Mouse (Mus musculus) adrenal gland, adult 2 months (tissue): ENCODE measurements around the gene Rpusd3. TPM values are rescaled to one million over a fixed set of nuclear protein-coding genes. Genes with fewer than 3 reads are reported as not detected.
A peak's percentile ranks its signal among the peaks of the same experiment; 100 is the strongest.

ENCODE experiments used
- DNase-seq: peaks from one replicate; pipeline ENCODE4 v3.0.0; 2021
- polyA plus RNA-seq: library from polyadenylated mRNA; depleted of rRNA; stranded (reverse); fragments of >200 nt; gene quantifications from 2 replicates; pipeline ENCODE4 v1.2.3, GENCODE M21; 2012
- total RNA-seq, 2 experiments: library from RNA; stranded (reverse); gene quantifications; 2 replicates each; pipeline ENCODE4 v1.2.3; 2021

The Rpusd3 gene
- total and polyA plus RNA-seq, 3 experiments = 9.1 to 65.5 (median 9.2) TPM

DNA sequence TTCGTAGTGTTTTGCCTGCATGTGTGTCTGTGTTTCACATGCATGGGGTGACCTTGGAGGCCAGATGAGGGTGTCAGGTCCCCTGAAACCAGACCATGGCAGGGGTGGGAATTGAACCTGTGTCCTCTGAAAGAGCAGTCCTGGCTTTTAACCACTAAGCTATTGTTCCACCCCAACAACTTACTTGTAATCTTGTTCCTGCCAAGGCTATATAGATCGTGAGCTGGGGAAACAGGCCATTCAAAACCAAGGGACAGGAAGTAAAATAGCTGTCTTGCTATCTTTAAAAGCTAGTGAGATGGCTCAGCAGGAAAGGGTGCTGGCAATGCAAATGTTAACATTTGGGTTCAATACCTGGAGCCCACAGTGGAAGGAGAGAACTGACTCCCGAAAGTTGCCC is 10.8 kb upstream of the Rpusd3 start:
- no peak for DNase-seq

DNA sequence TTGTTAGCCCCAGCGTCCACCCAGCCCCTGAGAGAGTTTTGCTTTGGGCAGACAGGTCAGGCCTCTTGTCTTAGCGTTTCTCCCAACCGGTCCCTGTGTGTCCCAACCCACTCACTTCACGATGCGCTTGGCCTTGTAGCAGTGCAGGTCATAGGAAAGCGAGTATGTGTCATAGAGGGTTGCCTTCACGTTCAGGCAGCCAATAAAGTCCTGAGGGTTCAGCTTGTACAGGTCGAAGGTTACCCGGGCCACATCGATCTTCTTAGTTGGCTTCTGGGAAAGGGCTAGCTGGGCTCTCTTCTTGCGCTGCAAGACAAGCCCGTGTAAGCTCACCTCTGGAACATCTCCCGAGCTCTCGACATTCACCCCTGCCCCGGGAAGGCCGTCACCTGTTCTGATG is 8.9 kb upstream of the Rpusd3 start:
- DNase-seq = no peak

DNA sequence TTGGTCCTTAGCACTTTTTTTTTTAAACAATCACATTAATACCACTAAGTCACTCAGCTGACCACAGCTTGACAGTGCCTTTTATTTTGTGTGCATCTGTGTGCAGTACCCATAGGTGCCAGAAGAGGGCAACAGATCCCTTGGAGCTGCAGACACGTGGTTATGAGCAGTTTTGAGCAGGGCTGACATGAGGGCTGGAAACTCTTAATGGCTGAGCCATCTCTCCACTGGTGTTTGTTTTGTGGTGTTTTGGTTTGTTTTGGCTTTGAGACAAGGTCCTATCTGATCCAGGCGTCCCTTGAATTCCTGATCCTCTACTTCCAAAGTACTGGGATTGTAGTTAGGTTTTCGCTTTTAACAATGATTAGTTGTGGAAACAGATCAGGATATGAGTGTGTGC is 8.3 kb upstream of the Rpusd3 start:
- DNase-seq = no peak

DNA sequence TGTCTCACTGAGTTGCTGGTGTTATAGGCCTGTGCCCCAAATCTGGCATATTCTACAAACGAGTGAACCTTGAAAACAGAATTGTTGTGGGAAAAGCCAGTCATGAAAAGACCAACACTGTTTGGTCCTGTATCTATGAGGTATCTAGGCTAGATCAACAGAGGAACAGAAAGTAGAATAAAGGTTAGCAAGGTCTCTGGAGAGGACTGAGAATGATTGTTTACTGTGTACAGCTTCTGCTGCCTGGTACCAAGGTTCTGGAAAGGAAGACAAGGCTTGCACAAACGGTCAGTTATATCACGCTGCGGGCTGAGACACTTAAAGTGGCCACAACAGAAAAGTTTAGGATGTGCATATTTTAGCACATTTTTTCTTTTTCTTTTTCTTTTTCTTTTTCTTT is 7.6 kb upstream of the Rpusd3 start:
- no peak for DNase-seq

DNA sequence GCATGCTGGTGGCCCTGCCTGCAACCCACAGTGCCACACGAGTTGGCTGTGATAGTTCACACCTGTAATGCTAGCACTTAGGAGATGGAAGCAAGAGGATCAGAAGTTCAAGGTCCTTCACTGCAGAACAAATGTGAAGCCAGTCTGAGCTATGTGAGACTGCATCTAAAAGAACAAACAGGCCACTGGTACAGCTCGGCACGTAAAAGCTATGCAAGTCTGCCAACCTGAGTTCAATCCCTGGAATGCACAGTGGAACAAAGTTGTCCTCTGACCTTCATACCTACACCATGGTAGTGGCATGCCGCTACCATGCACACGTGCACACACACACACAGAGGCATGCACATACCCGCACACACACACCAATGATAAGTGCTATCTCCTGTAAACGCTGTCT is 5.0 kb upstream of the Rpusd3 start:
- no peak for DNase-seq

DNA sequence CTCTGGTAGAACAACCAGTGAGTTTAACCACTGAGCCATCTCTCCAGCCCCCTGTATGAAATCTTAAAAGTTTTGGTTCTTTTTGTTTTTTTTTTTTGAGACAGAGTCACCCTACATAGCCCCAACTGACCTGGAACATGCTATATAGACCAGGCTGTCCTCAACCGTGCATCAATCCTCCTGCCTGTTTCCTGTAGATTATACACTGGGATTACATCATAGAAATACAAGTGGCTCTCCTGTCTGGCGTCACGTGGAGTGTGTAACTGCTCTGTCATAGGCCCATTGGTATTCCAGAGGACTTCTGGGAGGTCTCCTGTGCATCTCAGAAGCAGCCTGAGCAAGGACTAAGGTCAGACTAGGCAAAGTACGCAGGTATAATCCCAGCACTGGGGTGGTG is 3.9 kb upstream of the Rpusd3 start:
- no peak for DNase-seq

DNA sequence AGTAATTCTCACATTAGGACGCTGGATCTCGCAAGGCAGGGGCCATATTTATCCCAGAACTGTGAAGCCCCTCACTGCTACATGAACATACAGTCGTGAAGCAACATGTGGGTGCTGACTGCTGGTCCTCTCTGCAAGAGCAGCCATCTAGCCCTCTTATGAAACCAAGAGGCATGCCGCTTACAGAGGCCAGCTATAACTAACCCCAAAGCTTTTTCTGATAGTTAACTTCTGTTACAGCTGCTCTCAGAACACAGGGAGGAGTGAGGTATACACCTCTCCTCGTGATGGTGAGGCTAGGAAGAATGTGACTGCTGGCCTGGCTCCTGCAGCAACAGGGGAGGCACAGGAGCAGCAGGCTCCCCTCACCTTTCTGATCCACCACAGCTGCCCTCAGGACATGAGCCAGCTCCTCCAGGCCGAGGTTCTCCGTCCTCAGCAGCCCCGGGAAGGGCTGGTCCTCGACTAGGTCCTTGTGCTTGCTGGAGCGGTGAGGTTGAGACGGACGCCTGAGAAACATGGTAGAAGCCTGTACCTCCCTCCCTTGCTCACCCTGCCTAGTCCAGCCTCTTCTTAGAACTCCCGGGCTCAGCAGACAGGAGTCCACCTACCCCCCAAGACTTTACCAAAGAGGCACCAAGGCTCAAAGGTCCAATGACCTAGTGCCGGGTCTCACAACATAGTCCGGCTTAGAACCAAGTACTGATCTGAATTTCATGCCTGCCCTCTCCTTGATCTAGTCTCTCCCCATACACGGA is 520 bp downstream of the Rpusd3 start:
- no peak for DNase-seq

DNA sequence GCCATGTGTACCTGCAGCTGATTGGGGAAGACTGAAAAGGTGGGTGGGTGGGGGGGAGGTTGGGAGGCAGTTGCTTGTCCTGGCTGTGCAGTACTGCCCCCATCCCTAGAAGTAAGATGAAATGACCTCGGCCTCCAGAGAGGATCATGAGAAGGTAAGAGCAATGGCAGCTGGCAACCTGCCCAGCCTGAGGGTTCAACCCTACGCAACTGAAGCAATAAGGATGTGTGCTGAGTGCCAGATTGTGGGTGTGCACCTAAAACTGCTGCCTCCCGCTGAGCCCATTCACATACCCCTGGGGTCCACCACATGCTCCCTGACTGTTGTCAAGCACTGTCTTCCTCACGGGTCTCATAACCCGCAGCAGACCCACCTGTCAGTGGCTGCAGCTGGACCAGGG is 2.7 kb downstream of the Rpusd3 start:
- DNase-seq = no peak

DNA sequence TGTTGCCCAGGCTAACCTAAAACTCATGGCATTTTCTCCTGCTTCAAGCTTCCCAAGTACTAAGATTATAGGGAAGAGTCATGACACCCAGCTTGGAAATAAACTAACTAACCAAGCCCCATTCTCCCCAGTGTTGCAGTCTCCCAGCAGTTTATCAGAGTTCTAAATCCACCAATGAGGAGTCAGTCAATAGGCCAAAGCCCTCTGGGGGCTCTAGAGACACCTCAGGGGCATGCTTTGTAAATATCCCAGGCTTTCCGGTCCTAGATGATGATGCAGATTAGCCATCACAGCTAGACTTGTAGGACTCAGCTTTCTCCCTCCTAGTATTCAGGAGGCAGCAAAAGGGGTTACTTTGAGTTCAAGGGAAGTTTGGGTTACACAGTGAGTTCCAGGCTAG is 9.1 kb downstream of the Rpusd3 start:
- DNase-seq = no peak

DNA sequence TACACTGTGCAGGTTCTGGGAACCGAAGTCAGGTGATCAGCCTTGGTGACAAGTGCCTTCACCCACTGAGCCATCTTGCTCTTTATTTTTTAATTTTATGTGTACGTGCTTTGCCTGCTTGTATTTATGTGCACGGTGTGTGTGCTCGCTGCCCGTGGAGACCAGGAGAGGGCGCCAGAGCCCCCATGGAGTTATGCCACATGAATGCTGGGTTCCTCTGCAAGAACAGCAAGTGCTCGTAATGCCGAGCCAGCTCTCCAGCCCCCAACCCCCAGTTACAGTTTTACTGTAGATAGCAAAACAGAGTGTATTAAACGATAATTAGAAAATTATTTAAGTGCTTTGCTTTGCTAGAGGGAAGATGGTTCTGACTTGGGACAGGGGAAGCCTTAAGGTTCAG is 12.5 kb downstream of the Rpusd3 start:
- DNase-seq = no peak

DNA sequence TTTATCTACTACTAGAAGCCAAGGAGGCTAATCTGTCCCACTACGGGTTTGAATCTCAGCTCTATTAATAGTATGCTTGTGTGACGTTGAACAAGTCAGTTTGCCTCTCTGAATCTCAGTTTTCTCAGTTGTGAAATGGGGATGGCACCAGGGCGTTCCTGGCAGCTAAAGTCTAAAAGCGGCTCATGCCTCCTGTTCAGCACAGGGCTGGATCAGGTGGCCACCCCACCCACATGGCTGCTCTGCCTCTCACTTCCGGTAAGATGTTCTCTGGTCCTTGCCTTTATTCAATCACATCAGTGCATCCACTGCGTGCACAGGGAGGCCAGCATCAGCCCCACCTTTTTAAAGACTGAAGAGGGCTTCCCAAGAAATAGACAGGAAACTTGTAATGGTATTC is 13.7 kb downstream of the Rpusd3 start:
- no peak for DNase-seq

DNA sequence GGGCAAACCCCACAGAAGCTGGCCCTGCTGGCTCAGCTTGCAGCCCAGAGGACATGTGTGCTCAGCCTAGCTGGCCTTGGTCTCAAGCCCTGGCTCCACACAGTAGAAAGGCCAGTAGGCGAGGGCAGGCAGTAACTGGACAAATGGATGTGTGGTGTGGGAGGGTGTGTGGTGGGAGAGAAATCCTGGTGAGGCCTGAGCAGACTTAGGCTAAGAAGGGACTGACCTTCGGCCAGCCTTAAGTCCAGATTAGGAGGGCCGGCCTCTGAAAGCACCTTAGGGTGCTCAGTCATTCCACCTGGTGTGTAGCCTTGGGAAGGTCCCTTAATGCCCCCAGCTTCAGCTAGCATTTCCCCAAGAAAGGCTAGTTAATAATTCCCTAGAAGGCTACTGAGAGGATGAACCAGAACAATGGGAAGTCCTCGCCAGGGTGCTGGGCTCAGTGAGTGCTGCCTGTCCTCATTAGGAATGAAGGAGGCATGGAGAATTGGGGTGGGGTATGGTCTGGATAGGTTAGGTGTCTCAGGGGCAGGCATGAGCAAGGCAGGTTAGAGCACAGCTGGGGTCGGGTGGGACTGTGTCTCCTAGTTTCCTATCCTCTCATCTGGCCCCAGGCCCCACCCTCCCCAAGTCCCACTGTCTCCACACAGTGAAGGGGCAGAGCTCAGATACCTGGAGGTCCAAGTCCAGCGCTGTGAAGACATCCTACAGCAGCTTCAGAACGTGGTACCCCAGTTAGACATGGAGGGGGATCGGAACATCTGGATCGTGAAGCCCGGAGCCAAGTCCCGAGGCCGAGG is 14.3 kb downstream of the Rpusd3 start:
- DNase-seq = no peak

DNA sequence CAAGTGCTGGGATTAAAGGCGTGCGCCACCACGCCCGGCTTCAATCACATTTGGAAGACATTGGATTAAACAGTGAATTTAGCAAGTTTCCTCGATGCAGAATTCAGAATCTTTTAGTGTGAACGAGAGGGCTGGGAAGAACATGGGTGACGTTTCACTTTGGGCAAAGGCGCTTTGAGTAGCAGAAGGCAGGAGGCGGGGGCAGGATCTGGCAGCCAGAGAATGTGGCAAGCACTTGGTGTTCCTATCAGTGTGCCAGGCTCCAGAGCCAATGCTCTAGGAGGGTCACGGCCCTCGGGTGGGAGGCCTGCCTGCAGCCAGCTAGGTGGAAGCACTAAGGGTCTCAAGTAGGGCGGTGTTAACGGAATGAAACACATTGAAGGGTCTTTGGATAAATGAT is 17.0 kb downstream of the Rpusd3 start:
- no peak for DNase-seq

DNA sequence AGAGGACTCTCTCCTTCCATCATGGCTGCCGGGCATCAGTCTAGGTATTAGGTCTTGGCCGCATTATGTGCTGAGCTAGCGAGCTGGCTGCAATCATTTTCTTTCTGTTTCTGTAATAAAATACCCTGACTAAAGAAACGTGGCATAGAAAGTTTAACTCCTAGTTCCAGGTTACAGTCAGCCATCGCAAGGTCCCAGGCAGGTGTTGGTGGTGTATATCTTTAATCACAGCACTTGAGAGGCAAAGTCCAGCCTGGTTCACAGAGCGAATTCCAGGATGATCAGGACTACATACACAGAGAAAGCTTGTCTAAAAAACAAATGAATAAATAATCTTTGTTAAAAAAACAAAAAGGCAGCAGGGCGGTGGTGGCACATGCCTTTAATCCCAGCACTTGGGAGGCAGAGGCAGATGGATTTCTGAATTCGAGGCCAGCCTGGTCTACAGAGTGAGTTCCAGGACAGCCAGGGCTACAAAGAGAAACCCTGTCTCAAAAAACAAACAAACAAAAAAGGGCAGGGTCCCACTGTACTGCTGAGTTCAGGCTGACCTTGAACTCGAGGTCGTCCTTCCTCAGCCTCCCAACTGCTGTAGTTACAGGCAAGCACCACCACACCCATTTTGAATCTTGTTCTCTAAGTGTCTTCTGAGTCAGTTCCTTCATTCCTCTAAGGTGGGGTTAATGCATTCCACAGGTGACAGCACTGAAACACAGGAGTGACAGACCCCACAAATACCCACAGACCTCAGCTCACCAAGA is 22.7 kb downstream of the Rpusd3 start:
- no peak for DNase-seq

DNA sequence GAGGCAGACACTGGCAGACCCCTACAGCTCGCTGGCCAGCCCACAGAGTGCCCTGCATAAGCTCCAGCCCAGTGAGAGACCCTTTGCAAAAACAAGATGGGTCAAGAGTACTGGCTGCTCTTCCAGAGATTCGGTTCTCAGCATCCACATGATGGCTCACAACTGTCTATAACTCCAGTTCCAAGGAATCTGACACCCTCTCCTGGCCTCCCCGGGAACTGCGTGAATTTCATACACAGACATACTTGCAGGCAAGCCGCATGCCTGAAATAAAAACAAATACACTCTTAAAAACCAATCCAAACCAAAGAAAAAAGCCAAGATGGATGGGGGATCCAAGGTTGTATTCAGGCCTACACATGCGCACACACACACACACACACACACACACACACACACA is 23.6 kb downstream of the Rpusd3 start:
- no peak for DNase-seq

DNA sequence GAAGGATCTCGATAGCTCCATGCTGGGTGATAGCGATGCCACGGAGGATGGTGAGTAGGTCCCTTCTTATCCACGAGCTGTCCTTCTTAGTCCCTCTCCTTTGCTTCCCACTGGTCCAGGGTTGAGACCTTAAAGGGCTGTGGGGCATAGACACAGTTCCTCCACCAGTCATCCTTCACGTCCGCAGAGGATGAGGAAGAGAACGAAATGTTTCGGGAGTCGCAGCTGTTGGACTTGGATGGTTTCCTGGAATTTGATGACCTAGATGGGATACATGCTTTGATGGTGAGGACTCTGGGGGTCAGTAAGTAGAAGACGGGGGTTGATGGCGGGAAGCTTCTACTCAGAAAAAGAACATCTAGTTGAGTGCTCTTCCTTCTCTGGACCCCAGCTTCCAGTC is 24.3 kb downstream of the Rpusd3 start:
- DNase-seq = no peak

DNA sequence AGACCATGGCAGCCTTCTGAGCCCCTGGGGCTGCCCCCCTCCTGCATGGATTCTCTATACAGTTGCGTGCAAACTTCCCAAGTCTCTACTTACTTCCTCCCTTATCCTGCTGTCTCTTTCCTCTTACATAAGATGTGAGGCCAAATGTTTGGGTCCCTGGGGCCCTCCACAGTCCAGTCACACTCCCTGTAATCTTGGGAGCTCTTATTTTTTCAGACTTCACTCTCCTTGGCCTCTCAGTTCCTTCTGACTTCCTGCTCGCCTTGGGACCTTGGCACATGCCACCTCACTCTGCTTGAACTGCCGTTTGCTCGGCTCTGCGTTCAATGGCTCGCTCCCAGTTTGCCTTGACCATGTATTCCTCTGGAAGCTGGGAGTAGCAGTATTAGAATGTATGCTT is 25.2 kb downstream of the Rpusd3 start:
- DNase-seq = no peak

DNA sequence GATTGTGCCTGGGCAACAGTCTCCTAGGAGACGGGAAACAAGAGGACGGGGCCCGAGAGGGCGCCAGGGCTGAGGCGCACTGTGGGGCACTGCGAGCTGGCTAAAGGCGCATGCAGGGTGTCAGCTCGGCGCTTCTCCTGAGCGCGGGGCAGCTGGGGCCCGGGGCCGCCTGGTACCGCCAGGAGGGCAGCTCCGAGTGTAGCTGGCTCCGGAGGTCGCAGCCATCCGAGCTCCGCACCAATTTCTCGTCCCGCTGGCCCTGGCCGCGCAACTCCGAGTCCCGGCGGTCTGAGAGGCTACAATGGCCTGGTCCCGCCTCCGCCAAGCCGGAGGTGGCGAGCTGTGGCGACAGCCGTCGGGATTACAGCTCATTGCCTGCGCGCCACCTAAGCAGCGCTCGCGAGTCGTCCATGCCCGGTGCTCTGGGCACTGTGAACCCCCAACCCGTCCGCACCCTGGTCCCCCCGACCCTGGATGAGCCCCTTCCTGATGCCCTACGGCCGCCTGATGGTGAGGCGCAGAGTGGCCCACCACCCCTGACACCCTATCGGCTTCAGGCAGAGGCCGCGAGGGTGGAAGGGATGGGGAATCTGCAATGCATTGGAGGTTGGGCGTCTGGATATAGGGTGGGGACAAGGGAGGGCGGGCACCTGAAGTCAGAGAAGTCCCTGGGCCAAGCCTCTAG is 26.6 kb downstream of the Rpusd3 start:
- peak; percentile 77 for DNase-seq

DNA sequence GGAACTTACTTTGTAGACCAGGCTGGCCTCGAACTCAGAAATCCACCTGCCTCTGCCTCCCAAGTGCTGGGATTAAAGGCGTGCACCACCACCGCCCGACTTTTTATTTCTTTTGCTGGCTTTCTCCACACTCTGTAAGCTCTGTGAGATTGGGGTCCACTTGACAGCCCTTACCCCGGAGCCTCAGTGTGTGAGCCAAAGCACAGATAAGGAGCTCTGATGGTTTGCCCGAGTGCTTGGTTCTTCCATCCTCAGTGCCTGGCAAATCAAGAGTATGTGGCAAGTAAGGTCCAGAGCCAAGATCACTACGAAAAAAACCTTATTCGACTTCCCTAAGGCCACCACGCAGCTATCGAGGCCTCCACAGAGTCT is 27.1 kb downstream of the Rpusd3 start:
- no peak for DNase-seq

DNA sequence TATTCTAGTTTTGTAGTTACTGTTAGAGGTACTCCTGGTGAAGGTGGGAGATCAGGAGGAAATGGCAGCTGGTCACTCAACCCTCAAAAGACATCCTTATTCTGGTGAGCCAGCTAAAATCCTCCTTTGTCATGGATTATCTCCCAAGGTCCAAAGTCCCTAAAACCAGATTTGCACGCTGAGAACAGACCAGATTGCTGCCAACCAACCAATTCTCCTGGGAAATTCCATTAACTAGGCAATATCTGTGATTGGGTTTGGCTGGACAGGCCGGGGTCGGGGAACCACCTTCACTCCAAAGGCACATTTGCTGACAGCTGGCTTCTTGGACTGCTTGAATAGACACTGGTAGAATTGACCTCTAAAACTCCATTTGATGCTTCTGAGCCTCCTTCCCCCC is 28.4 kb downstream of the Rpusd3 start:
- DNase-seq = no peak

DNA sequence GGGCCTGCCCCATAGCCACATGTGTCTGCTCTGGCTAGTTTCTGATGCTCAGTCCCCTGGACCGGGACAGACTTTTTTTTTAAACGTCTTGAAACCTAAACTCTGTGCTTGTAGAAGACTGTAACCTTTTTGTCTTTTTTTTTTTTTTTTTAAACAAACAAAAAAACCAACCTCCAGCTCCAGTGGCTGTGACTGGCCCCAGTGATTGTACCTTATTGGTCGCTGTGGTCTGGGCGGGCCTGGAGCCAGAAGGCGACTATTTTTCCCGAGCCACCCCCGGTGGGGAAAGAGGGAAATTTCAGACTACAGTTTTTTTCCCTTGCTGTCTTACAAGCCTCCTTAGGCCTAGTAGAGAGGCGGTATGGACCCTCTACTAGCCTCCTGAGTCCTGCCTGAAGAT is 30.2 kb downstream of the Rpusd3 start, which contains the start of gene Ttll3:
Gene Ttll3, plus strand, starts transcription at position 301 of the 400 bp plus-strand sequence.
- DNase-seq = no peak

DNA sequence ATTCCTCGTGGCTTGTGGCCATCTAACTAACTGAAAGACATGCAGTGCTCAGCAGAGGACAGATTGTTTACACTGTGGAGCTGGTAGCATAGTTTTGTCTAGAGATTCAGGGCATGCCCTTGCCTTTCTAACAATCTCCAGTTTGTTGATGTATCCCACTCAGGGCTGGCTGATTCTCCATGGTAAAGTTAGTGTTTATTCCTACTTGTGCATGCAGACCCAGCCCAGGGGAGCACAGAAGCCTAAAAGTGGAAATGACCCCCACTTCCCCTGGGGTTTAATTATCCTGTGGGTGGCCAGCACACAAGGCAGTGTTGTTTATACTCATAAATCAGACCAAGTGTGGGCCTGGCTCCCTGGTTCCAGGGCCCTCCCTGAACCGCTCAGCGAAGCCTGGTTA is 33.1 kb downstream of the Rpusd3 start:
- DNase-seq = no peak
